Mouse (Mus musculus): ENCODE measurements around the gene Sumo3. TPM values are rescaled to one million over a fixed set of nuclear protein-coding genes. Genes with fewer than 3 reads are reported as not detected.

The Sumo3 gene
- polyA plus RNA-seq, 1 experiment from 2014 or later, result 271 TPM

DNA sequence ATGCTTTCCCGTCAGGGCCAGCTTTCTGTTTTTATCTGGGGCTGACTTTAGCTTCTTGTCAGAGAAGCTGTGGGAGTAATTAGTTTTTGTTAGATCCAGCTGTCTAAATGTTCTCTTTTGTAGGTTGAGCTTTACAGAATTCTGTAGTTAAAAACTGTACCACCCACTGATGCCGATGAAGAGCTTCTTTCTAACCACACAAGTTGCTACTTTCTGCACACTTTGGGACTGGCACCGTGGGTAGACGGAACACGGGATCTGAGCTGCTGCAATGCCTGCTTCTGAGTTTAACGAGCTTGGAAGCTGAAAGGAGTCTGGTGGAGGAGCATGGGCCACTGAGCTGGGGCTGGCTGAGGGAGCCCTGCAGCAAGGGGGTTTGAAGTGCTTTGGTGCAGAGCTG is 14.4 kb upstream of the Sumo3 start:
- peaks cover 84% of the 10 kb centered on the region for H3K36me3 ChIP-seq
- ATAC-seq (ENCODE audit: low FRiP score), result no peak
- H3K9me3 ChIP-seq, result no peaks in the 10 kb centered on the region
- no peak overlapping the region for H3K9ac ChIP-seq
- no peaks in the 10 kb centered on the region for H3K27me3 ChIP-seq
- 85% methylated on average over 6 of the region's 6 CpGs for WGBS
- no peak overlapping the region for H3K4me2 ChIP-seq
- H3K4me3 ChIP-seq, result no peak overlapping the region
- H3K27ac ChIP-seq, result no peak overlapping the region
- H3K4me1 ChIP-seq (replicated peaks), result peaks cover 24% of the 10 kb centered on the region

GRCm38 (mm10) chr10:77596060-77596459 is 9.8 kb upstream of the Sumo3 start:
- Histone ChIP-seq H3K4me3 (no peak overlapping the region), H3K36me3 (peaks cover 77% of the 10 kb centered on the region), H3K4me1 (replicated peaks) (no peaks in the 10 kb centered on the region), H3K4me2 (no peak overlapping the region), H3K27me3 (no peaks in the 10 kb centered on the region), H3K9ac (no peak overlapping the region), H3K27ac (no peak overlapping the region), H3K9me3 (no peaks in the 10 kb centered on the region)
- WGBS, result 90% methylated on average over 2 of the region's 2 CpGs
- ATAC-seq (ENCODE audit: low FRiP score), result no peak

GRCm38 (mm10) chr10:77603021-77603420 is 2.9 kb upstream of the Sumo3 start:
- H3K27me3 ChIP-seq, result no peaks in the 10 kb centered on the region
- ATAC-seq (ENCODE audit: low FRiP score), result no peak
- H3K9ac ChIP-seq, result no peak overlapping the region
- H3K9me3 ChIP-seq, result peaks cover 4% of the 10 kb centered on the region
- H3K4me2 ChIP-seq, result no peak overlapping the region
- H3K4me3 ChIP-seq, result no peak overlapping the region
- 46% methylated on average over 4 of the region's 4 CpGs for WGBS
- peaks cover 16% of the 10 kb centered on the region for H3K36me3 ChIP-seq
- H3K27ac ChIP-seq, result no peak overlapping the region
- H3K4me1 ChIP-seq (replicated peaks), result peaks cover 15% of the 10 kb centered on the region

DNA sequence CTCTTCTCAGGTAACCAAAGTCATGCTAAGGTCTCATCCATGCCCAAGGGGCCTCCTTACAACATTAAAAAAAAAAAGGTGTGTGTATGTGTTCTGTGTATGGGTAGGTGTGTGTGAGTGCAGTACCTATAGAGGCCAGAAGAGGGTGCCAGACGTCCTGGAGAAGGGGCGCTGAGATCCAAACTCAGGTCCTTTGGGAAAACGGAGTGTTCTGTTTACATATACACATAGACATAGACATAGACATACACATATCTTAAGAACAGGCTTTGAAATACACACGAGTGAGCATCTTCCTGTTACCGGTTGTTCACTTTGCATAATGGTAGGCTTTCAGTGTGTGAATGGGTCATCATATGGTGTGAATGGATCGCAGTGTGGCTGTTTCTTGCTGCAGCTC is 1.8 kb upstream of the Sumo3 start:
- ATAC-seq (ENCODE audit: low FRiP score), result no peak
- Histone ChIP-seq H3K27ac (no peak overlapping the region), H3K4me3 (no peak overlapping the region), H3K4me1 (replicated peaks) (peaks cover 19% of the 10 kb centered on the region), H3K9ac (no peak overlapping the region), H3K27me3 (no peaks in the 10 kb centered on the region), H3K4me2 (no peak overlapping the region), H3K36me3 (peaks cover 12% of the 10 kb centered on the region), H3K9me3 (peaks cover 4% of the 10 kb centered on the region)
- 91% methylated on average over 6 of the region's 6 CpGs for WGBS

GRCm38 (mm10) chr10:77604958-77605357 is 939 bp upstream of the Sumo3 start:
- no peaks in the 10 kb centered on the region for H3K27me3 ChIP-seq
- H3K9ac ChIP-seq, result no peak overlapping the region
- no peak overlapping the region for H3K4me2 ChIP-seq
- no peak overlapping the region for H3K4me3 ChIP-seq
- peaks cover 4% of the 10 kb centered on the region for H3K9me3 ChIP-seq
- H3K27ac ChIP-seq, result peak overlapping the region; percentile 95; the same call in 1 of the 2 replicates
- H3K4me1 ChIP-seq (replicated peaks), result peaks cover 26% of the 10 kb centered on the region
- WGBS, result 87% methylated on average over 5 of the region's 5 CpGs
- no peak for ATAC-seq (ENCODE audit: low FRiP score)
- H3K36me3 ChIP-seq, result peaks cover 9% of the 10 kb centered on the region

GRCm38 (mm10) chr10:77605368-77605767 is 529 bp upstream of the Sumo3 start:
- 15% methylated on average over 1 of the region's 1 CpGs for WGBS
- H3K4me2 ChIP-seq, result peak overlapping the region; percentile 73
- peak; percentile 15; the same call in 1 of the 2 replicates for ATAC-seq (ENCODE audit: low FRiP score)
- H3K27ac ChIP-seq, result peak overlapping the region; percentile 95
- peaks cover 13% of the 10 kb centered on the region for H3K36me3 ChIP-seq
- H3K9ac ChIP-seq, result peak overlapping the region; percentile 83
- H3K4me1 ChIP-seq (replicated peaks), result peaks cover 30% of the 10 kb centered on the region
- peaks cover 4% of the 10 kb centered on the region for H3K9me3 ChIP-seq
- H3K4me3 ChIP-seq, result peak overlapping the region; percentile 60
- no peaks in the 10 kb centered on the region for H3K27me3 ChIP-seq

DNA sequence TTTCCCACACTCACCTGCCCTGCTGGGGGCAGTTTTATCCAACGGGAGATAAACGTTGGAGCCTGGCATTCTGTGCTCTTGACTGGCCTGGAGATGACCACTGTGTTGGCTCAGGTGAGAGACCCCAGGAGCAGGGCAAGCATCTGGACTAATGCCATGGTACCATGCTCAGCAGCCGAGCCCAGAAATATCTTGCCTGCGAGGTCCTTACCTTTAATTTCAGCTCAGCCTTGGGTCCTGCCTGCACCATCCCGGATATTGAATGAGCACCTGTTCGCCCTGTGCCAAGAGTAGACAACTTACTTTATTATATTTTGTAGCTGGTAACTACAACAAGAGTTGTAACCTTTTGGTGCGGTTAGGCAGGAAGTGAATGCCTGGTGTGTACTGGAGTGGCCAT is 958 bp downstream of the Sumo3 start:
- H3K9me3 ChIP-seq, result peaks cover 4% of the 10 kb centered on the region
- WGBS, result 46% methylated on average over 7 of the region's 7 CpGs
- H3K9ac ChIP-seq, result peak overlapping the region; percentile 83
- peak overlapping the region; percentile 95 for H3K27ac ChIP-seq
- H3K36me3 ChIP-seq, result peaks cover 28% of the 10 kb centered on the region
- H3K4me1 ChIP-seq (replicated peaks), result peaks cover 35% of the 10 kb centered on the region
- peak overlapping the region; percentile 60 for H3K4me3 ChIP-seq
- no peaks in the 10 kb centered on the region for H3K27me3 ChIP-seq
- peak overlapping the region; percentile 73 for H3K4me2 ChIP-seq
- ATAC-seq (ENCODE audit: low FRiP score), result peak; percentile 30

GRCm38 (mm10) chr10:77607441-77607840 is 1.5 kb downstream of the Sumo3 start:
- Histone ChIP-seq H3K9me3 (peaks cover 4% of the 10 kb centered on the region), H3K27ac (no peak overlapping the region), H3K27me3 (no peaks in the 10 kb centered on the region), H3K9ac (peak overlapping the region; percentile 83; the same call in 1 of the 2 replicates), H3K4me3 (peak overlapping the region; percentile 60), H3K4me2 (peak overlapping the region; percentile 73), H3K4me1 (replicated peaks) (peaks cover 35% of the 10 kb centered on the region), H3K36me3 (peaks cover 30% of the 10 kb centered on the region)
- 68% methylated on average over 5 of the region's 5 CpGs for WGBS
- no peak for ATAC-seq (ENCODE audit: low FRiP score)

GRCm38 (mm10) chr10:77608589-77608988 is 2.7 kb downstream of the Sumo3 start:
- Histone ChIP-seq H3K27me3 (no peaks in the 10 kb centered on the region), H3K9ac (no peak overlapping the region), H3K36me3 (peaks cover 41% of the 10 kb centered on the region), H3K4me3 (no peak overlapping the region), H3K27ac (no peak overlapping the region), H3K4me1 (replicated peaks) (peaks cover 35% of the 10 kb centered on the region), H3K9me3 (peaks cover 4% of the 10 kb centered on the region), H3K4me2 (no peak overlapping the region)
- WGBS, result 92% methylated on average over 8 of the region's 8 CpGs
- ATAC-seq (ENCODE audit: low FRiP score), result no peak

DNA sequence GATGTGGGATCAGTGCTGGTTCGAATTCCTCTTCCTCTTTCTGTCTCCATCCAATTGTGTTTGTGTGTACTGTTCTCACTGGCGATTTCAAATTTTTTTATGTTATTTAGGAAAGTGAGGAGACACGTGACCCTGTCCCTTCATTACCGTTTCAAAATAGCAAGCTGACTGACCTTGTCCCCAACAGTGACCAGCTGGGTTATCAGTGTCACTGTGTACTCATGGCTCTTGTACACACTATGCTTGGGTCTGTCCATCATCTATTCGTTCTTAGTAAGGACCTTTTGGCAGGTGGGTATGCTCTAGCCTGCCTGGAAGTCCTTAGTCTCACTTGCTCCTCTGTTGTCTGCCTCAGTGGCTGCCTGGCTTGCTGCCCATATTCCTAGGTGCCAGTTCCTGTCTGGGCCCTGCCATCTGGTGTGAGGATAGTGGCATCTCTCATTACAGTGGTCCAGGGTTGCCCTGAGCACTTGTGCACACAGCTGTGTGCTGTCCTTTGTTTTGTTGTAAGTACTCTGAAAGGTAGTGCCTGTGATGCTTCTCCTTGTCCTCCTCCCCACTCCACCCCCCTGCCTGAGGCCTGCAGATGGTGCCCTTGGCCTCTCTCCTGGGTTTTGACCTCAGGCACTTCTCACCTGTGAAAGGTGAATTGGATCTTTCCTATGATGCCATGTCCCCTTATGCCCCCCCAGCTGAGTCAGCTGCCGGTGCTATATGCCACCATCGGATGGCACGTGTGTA is 4.5 kb downstream of the Sumo3 start:
- H3K4me1 ChIP-seq (replicated peaks), result peaks cover 35% of the 10 kb centered on the region
- 88% methylated on average over 8 of the region's 8 CpGs for WGBS
- H3K27ac ChIP-seq, result peak overlapping the region; percentile 30; the same call in 1 of the 2 replicates
- H3K4me3 ChIP-seq, result no peak overlapping the region
- no peak overlapping the region for H3K9ac ChIP-seq
- peaks cover 58% of the 10 kb centered on the region for H3K36me3 ChIP-seq
- H3K27me3 ChIP-seq, result no peaks in the 10 kb centered on the region
- no peaks in the 10 kb centered on the region for H3K9me3 ChIP-seq
- no peak for ATAC-seq (ENCODE audit: low FRiP score)
- no peak overlapping the region for H3K4me2 ChIP-seq

GRCm38 (mm10) chr10:77613409-77613808 is 7.5 kb downstream of the Sumo3 start:
- no peak overlapping the region for H3K9ac ChIP-seq
- 95% methylated on average over 3 of the region's 3 CpGs for WGBS
- peaks cover 16% of the 10 kb centered on the region for H3K4me1 ChIP-seq (replicated peaks)
- no peak for ATAC-seq (ENCODE audit: low FRiP score)
- peak overlapping the region; percentile 9; the same call in 1 of the 2 replicates for H3K27ac ChIP-seq
- no peaks in the 10 kb centered on the region for H3K9me3 ChIP-seq
- no peak overlapping the region for H3K4me2 ChIP-seq
- H3K36me3 ChIP-seq, result peaks cover 86% of the 10 kb centered on the region
- no peak overlapping the region for H3K4me3 ChIP-seq
- H3K27me3 ChIP-seq, result no peaks in the 10 kb centered on the region

GRCm38 (mm10) chr10:77615647-77616046 is 9.8 kb downstream of the Sumo3 start:
- 95% methylated on average over 8 of the region's 8 CpGs for WGBS
- ATAC-seq (ENCODE audit: low FRiP score), result no peak
- Histone ChIP-seq H3K4me2 (no peak overlapping the region), H3K4me1 (replicated peaks) (peaks cover 2% of the 10 kb centered on the region), H3K36me3 (peaks cover 75% of the 10 kb centered on the region), H3K27ac (no peak overlapping the region), H3K9ac (no peak overlapping the region), H3K9me3 (no peaks in the 10 kb centered on the region), H3K4me3 (no peak overlapping the region), H3K27me3 (no peaks in the 10 kb centered on the region)

GRCm38 (mm10) chr10:77616166-77616565 is 10.3 kb downstream of the Sumo3 start:
- Histone ChIP-seq H3K27me3 (no peaks in the 10 kb centered on the region), H3K9ac (no peak overlapping the region), H3K36me3 (peaks cover 70% of the 10 kb centered on the region), H3K4me3 (no peak overlapping the region), H3K9me3 (no peaks in the 10 kb centered on the region), H3K4me2 (no peak overlapping the region), H3K27ac (no peak overlapping the region), H3K4me1 (replicated peaks) (no peaks in the 10 kb centered on the region)
- 97% methylated on average over 9 of the region's 9 CpGs for whole genome bisulfite sequencing
- ATAC-seq (ENCODE audit: low FRiP score), result no peak

Data from hindbrain, embryonic 13.5 days (tissue).